Mouse (Mus musculus): Measurements from ENCODE around the gene Fthl17a. TPM values are rescaled to one million over a fixed set of nuclear protein-coding genes. Genes with fewer than 3 reads are reported as not detected.

Gene Fthl17a
- polyA plus RNA-seq (2015; fragmentation: Nextera tagmentation; extraction: Ambion mirVana) = not detected in 2 replicates

GRCm38 (mm10) chrX:85249379-85249778 lies at the start of gene Fthl17a:
Fthl17a (plus strand) TSS chrX:85249679.
- no peak within 1 kb of the TSS for H3K4me3 ChIP-seq
- WGBS = 84% methylated on average over 2 of the region's 2 CpGs
- no peaks in the 10 kb centered on the region for H3K9me3 ChIP-seq
- no peak within 1 kb of the TSS for H3K27ac ChIP-seq
- no peak for ATAC-seq (ENCODE audit: low FRiP score, low read depth)
- no peak within 1 kb of the TSS for H3K9ac ChIP-seq
- no peak within 1 kb of the TSS for H3K4me2 ChIP-seq (replicated peaks)
- H3K27me3 ChIP-seq = no peaks in the 10 kb centered on the region
- no peaks in the 10 kb centered on the region for H3K36me3 ChIP-seq
- H3K4me1 ChIP-seq = no peaks in the 10 kb centered on the region

GRCm38 (mm10) chrX:85207001-85207400 lies 42.5 kb upstream of the Fthl17a start:
- Histone ChIP-seq H3K27ac (no peak overlapping the region), H3K4me2 (replicated peaks) (no peak overlapping the region), H3K9me3 (no peaks in the 10 kb centered on the region), H3K4me3 (no peak overlapping the region), H3K9ac (no peak overlapping the region), H3K4me1 (no peaks in the 10 kb centered on the region), H3K27me3 (0 out of 2 replicates have a peak, but pooled peaks cover 3% of the 10 kb centered on the region), H3K36me3 (no peaks in the 10 kb centered on the region)
- 82% methylated on average over 2 of the region's 2 CpGs for WGBS
- ATAC-seq (ENCODE audit: low FRiP score, low read depth) = no peak

- no peaks in the 10 kb centered on the region for H3K36me3 ChIP-seq
- H3K4me2 ChIP-seq (replicated peaks) = no peak overlapping the region
- no peaks in the 10 kb centered on the region for H3K9me3 ChIP-seq
- no peak for ATAC-seq (ENCODE audit: low FRiP score, low read depth)
- H3K27me3 ChIP-seq = no peaks in the 10 kb centered on the region
- H3K4me1 ChIP-seq = no peaks in the 10 kb centered on the region
- H3K4me3 ChIP-seq = no peak overlapping the region
- no peak overlapping the region for H3K27ac ChIP-seq
- H3K9ac ChIP-seq = no peak overlapping the region
Measured at GRCm38 (mm10) chrX:85226883-85227282, 22.6 kb upstream of the Fthl17a start.

- H3K36me3 ChIP-seq = no peaks in the 10 kb centered on the region
- no peak overlapping the region for H3K4me2 ChIP-seq (replicated peaks)
- H3K9ac ChIP-seq = no peak overlapping the region
- H3K27me3 ChIP-seq = no peaks in the 10 kb centered on the region
- no peak overlapping the region for H3K4me3 ChIP-seq
- no peaks in the 10 kb centered on the region for H3K4me1 ChIP-seq
- 49% methylated on average over 8 of the region's 8 CpGs for WGBS
- H3K9me3 ChIP-seq = no peaks in the 10 kb centered on the region
- H3K27ac ChIP-seq = no peak overlapping the region
- ATAC-seq (ENCODE audit: low FRiP score, low read depth) = no peak
Measured at GRCm38 (mm10) chrX:85271821-85272220, 22.3 kb downstream of the Fthl17a start.

GRCm38 (mm10) chrX:85272296-85272695 lies 22.8 kb downstream of the Fthl17a start:
- no peaks in the 10 kb centered on the region for H3K9me3 ChIP-seq
- H3K4me1 ChIP-seq = no peaks in the 10 kb centered on the region
- WGBS = 56% methylated on average over 6 of the region's 6 CpGs
- no peak overlapping the region for H3K4me2 ChIP-seq (replicated peaks)
- no peak overlapping the region for H3K27ac ChIP-seq
- no peak overlapping the region for H3K9ac ChIP-seq
- no peaks in the 10 kb centered on the region for H3K36me3 ChIP-seq
- no peak overlapping the region for H3K4me3 ChIP-seq
- H3K27me3 ChIP-seq = no peaks in the 10 kb centered on the region
- ATAC-seq (ENCODE audit: low FRiP score, low read depth) = no peak

GRCm38 (mm10) chrX:85289846-85290245 lies 40.4 kb downstream of the Fthl17a start:
- H3K27me3 ChIP-seq = no peaks in the 10 kb centered on the region
- H3K9me3 ChIP-seq = no peaks in the 10 kb centered on the region
- 93% methylated on average over 1 of the region's 1 CpGs for WGBS
- H3K4me2 ChIP-seq (replicated peaks) = no peak overlapping the region
- H3K4me3 ChIP-seq = no peak overlapping the region
- no peaks in the 10 kb centered on the region for H3K36me3 ChIP-seq
- ATAC-seq (ENCODE audit: low FRiP score, low read depth) = no peak
- H3K9ac ChIP-seq = no peak overlapping the region
- no peak overlapping the region for H3K27ac ChIP-seq
- no peaks in the 10 kb centered on the region for H3K4me1 ChIP-seq

- ATAC-seq (ENCODE audit: low FRiP score, low read depth) = no peak
- no peak overlapping the region for H3K4me3 ChIP-seq
- H3K9ac ChIP-seq = no peak overlapping the region
- no peaks in the 10 kb centered on the region for H3K9me3 ChIP-seq
- no peak overlapping the region for H3K4me2 ChIP-seq (replicated peaks)
- H3K4me1 ChIP-seq = no peaks in the 10 kb centered on the region
- WGBS = 60% methylated on average over 5 of the region's 5 CpGs
- H3K27me3 ChIP-seq = no peaks in the 10 kb centered on the region
- H3K27ac ChIP-seq = no peak overlapping the region
- no peaks in the 10 kb centered on the region for H3K36me3 ChIP-seq
Measured at GRCm38 (mm10) chrX:85292781-85293180, 43.3 kb downstream of the Fthl17a start.

- 47% methylated on average over 3 of the region's 3 CpGs for WGBS
Measured at GRCm38 (mm10) chrX:85294001-85294400, 44.5 kb downstream of the Fthl17a start.

GRCm38 (mm10) chrX:85304674-85305073 lies 55.2 kb downstream of the Fthl17a start:
- Histone ChIP-seq H3K9ac (no peak overlapping the region), H3K4me3 (no peak overlapping the region), H3K4me1 (no peaks in the 10 kb centered on the region), H3K4me2 (replicated peaks) (no peak overlapping the region), H3K27me3 (no peaks in the 10 kb centered on the region), H3K36me3 (no peaks in the 10 kb centered on the region), H3K9me3 (no peaks in the 10 kb centered on the region), H3K27ac (no peak overlapping the region)
- ATAC-seq (ENCODE audit: low FRiP score, low read depth) = no peak
- 78% methylated on average over 4 of the region's 4 CpGs for WGBS

More at GRCm38 (mm10) chrX:85294001-85294400, 44.5 kb downstream of the Fthl17a start:
- no peak overlapping the region for H3K4me2 ChIP-seq (replicated peaks)
- H3K4me1 ChIP-seq = no peaks in the 10 kb centered on the region
- no peaks in the 10 kb centered on the region for H3K27me3 ChIP-seq
- H3K9ac ChIP-seq = no peak overlapping the region
- no peak overlapping the region for H3K4me3 ChIP-seq
- H3K27ac ChIP-seq = no peak overlapping the region
- no peaks in the 10 kb centered on the region for H3K9me3 ChIP-seq
- H3K36me3 ChIP-seq = no peaks in the 10 kb centered on the region
- no peak for ATAC-seq (ENCODE audit: low FRiP score, low read depth)

GRCm38 (mm10) chrX:85318576-85318975 lies 69.1 kb downstream of the Fthl17a start:
- ATAC-seq (ENCODE audit: low FRiP score, low read depth) = no peak
- 59% methylated on average over 4 of the region's 4 CpGs for WGBS

GRCm38 (mm10) chrX:85319193-85319592 lies 69.7 kb downstream of the Fthl17a start:
- no peak overlapping the region for H3K27ac ChIP-seq
- H3K9ac ChIP-seq = no peak overlapping the region
- 0 out of 2 replicates have a peak, but pooled peaks have one; percentile 51 for ATAC-seq (ENCODE audit: low FRiP score, low read depth)
- WGBS = 20% methylated on average over 1 of the region's 1 CpGs
- no peaks in the 10 kb centered on the region for H3K27me3 ChIP-seq
- no peak overlapping the region for H3K4me2 ChIP-seq (replicated peaks)
- H3K4me1 ChIP-seq = no peaks in the 10 kb centered on the region
- H3K36me3 ChIP-seq = no peaks in the 10 kb centered on the region
- no peak overlapping the region for H3K4me3 ChIP-seq
- no peaks in the 10 kb centered on the region for H3K9me3 ChIP-seq

More at GRCm38 (mm10) chrX:85318576-85318975, 69.1 kb downstream of the Fthl17a start:
- Histone ChIP-seq H3K4me2 (replicated peaks) (no peak overlapping the region), H3K9ac (no peak overlapping the region), H3K4me1 (no peaks in the 10 kb centered on the region), H3K36me3 (no peaks in the 10 kb centered on the region), H3K4me3 (no peak overlapping the region), H3K9me3 (no peaks in the 10 kb centered on the region), H3K27me3 (no peaks in the 10 kb centered on the region), H3K27ac (no peak overlapping the region)
